Mouse (Mus musculus) megakaryocyte, embryonic 14.5 days (primary cell): ENCODE measurements around the gene Bmp4. TPM values are rescaled to one million over a fixed set of nuclear protein-coding genes. Genes with fewer than 3 reads are reported as not detected.

ENCODE experiments used
- H3K27me3 ChIP-seq: replicated peaks from 2 replicates; pipeline ENCODE3; 2012; ENCODE audit warnings: inconsistent platforms
- H3K36me3 ChIP-seq: replicated peaks from 2 replicates; pipeline ENCODE3; 2012; ENCODE audit warnings: low read length, inconsistent platforms, mixed read lengths
- H3K4me1 ChIP-seq: 2 replicates; pipeline ENCODE4 v1.6.1; 2012; ENCODE audit warnings: inconsistent platforms
- H3K4me3 ChIP-seq: replicated peaks from 2 replicates; pipeline ENCODE3; 2012; ENCODE audit warnings: moderate library complexity, mild to moderate bottlenecking, inconsistent platforms
- H3K9me3 ChIP-seq: 2 replicates; pipeline ENCODE4 v1.6.1; 2012; ENCODE audit warnings: inconsistent platforms
- FLI1 ChIP-seq: IDR thresholded peaks from 2 replicates; pipeline ENCODE4 v1.6.1; 2012; ENCODE audit warnings: low read length, inconsistent platforms, mixed read lengths
- GATA1 ChIP-seq: IDR thresholded peaks from 3 replicates; pipeline ENCODE4 v1.6.1; 2012; ENCODE audit warnings: mixed read lengths, low read length, inconsistent platforms, borderline replicate concordance
- polyA plus RNA-seq: library from polyadenylated mRNA; stranded (reverse); fragments of >175 nt; gene quantifications from 2 replicates; pipeline ENCODE4 v1.2.3, GENCODE M21; 2012; ENCODE audit warnings: low replicate concordance; ENCODE audit not compliant: insufficient read depth

Bmp4 gene
- polyA plus RNA-seq, 1 experiment = not detected

DNA sequence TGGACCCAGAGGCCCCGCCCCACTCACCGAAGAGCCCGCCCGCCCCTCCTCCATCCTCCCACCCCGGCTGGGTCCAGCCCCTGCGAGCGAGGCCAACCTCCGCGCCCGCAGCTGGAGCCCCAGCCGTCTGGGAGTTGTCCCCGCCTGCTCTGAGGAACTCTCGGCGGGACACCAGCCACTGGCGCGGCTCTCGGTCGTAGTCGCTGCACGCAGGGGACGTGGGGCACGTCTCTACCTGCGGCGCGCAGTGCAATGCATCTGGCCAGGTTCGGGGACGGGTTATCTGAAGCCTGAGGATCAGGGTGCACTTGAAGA, 3.2 kb downstream of the Bmp4 start:
- H3K4me1 ChIP-seq = peaks cover 18% of the 10 kb centered on the region; the same call in 1 of the 2 replicates
- no peaks in the 10 kb centered on the region for H3K36me3 ChIP-seq
- H3K27me3 ChIP-seq = peaks cover 81% of the 10 kb centered on the region
- TF ChIP-seq FLI1 = no peak
- TF ChIP-seq GATA1 = no peak
- H3K9me3 ChIP-seq = peaks cover 15% of the 10 kb centered on the region; the same call in 1 of the 2 replicates
- peak overlapping the region; percentile 87 for H3K4me3 ChIP-seq

DNA sequence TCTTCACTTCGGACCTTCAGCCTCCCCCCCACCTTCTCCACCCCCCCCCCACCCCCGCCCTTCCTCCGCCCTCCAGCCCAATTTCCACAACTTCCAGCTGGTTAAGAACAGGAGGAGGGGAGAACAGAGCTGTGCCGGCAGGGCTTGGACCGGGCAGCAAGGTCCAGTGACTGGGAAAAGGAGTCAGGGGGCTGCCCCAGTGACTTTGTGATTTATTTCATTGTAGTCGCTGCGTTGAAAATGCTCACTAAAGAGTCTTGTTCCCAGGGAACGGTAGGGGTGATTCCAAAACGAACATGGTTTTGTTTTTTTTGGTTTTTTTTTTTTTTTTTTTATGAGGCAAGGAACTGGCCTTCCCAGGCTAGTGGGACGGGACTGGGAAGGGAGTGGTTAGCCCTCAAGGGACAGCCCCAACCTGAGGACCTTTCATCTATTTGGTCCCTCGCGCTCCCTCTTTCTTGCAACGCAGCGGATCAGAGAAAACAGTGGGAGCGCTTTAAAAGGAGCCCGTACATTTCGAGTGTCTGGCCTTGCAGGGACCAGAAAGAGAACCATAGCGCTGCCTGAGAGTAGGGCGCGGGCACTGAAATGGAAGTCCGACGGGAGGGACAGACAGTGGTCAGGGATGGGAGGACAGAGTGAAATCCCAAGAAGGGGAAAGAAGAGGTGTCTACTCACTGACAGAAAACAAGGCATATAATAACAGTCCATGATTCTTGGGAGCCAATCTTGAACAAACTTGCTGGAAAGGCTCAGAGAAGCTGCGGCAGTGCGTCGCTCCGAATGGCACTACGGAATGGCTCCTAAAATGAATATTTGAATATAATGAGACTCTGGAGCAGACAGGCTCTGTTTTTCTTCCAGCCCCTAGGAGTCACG, 3.8 kb downstream of the Bmp4 start:
- Histone ChIP-seq H3K4me1 (peaks cover 18% of the 10 kb centered on the region; the same call in 1 of the 2 replicates), H3K27me3 (peaks cover 78% of the 10 kb centered on the region), H3K4me3 (peak overlapping the region; percentile 87), H3K36me3 (no peaks in the 10 kb centered on the region), H3K9me3 (peaks cover 15% of the 10 kb centered on the region; the same call in 1 of the 2 replicates)
- no peak for TF ChIP-seq GATA1
- TF ChIP-seq FLI1 = no peak

DNA sequence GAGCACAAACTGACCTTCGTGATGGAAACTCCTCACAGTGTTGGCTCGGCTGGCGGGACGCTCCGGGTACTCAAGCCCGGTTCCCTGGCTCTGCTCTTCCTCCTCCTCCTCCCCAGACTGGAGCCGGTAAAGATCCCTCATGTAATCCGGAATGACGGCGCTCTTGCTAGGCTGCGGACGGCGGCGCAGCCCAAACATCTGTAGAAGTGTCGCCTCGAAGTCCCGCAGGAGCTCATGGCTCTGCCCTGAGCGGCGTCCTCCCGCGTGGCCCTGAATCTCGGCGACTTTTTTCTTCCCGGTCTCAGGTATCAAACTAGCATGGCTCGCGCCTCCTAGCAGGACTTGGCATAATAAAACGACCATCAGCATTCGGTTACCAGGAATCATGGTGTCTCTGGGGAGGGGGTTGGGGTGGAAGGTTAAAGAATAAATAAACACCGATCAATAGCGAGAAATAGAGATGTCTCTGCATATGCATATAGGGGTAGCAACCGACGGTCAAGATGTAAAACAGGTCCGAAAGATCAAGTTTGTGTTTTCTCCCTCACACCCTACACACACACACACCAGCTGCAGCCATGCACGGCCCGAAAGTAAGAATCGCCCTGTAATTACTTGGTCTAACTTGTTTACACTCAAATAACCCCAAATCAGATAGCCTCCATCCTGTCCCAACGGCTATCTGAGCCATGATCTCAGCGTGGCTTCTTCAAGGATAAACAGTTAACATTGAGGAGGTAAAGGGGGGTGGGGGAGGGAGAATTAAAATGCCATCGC, 4.6 kb downstream of the Bmp4 start:
- no peaks in the 10 kb centered on the region for H3K36me3 ChIP-seq
- peaks cover 18% of the 10 kb centered on the region; the same call in 1 of the 2 replicates for H3K4me1 ChIP-seq
- TF ChIP-seq FLI1 = no peak
- TF ChIP-seq GATA1 = no peak
- peaks cover 15% of the 10 kb centered on the region; the same call in 1 of the 2 replicates for H3K9me3 ChIP-seq
- H3K27me3 ChIP-seq = peaks cover 75% of the 10 kb centered on the region
- H3K4me3 ChIP-seq = no peak overlapping the region

DNA sequence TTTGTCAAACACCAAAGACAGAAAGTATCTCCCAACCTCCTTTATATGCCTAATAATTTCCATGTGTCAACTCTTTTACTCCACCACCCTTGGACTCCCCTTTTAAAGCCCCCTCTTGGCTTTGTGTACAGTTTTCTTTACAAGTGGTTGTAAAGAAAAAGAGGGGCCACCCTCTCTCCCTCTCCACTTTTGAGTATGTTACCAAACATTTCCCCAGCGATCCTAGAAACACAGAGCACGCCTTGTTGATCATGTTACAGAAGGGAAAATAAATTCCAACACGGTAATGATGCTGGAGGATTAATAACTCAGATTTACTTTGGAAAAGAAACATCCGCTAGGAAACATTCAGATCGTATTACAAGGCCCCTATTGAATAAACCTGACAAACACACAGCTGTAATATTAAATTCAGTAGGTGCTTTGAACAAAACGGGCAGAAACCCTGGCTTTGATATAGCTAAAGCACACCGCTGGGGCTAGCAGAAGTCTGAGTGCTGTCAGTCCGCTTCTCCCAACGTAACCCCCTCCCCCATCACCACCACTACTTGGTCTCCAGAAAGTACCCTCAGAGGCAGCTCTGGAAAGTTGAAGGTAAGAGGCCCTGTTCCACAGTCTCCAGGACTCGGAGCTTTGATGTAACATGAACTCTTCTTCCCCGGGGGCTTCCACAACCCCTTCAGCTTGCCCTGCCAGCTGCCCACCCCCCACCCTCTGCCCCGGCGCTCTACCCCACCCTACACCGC, 5.3 kb downstream of the Bmp4 start:
- H3K27me3 ChIP-seq = peaks cover 68% of the 10 kb centered on the region
- TF ChIP-seq FLI1 = no peak

DNA sequence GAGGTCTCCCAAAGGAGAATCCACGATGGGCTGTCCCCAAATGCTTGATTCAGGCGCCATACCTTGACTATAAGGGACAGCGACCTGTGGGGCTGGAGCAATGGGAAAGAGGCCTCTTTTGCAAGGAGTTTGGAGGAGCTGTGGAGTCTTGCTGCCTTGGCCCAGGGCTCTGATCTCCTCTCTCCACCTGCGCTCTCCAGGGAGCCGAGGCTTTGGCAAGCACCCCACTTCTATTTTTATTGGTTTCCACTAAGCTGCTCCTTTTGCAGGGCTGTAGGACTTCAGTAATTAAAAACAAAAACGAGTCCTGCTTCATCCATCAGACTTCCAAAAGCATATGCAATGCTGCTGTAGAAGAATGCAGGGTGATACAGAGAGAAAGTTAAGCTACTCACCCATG, 9.0 kb downstream of the Bmp4 start:
- no peak for TF ChIP-seq FLI1
- no peak for TF ChIP-seq GATA1
- Histone ChIP-seq H3K4me1 (no peaks in the 10 kb centered on the region), H3K4me3 (no peak overlapping the region), H3K36me3 (no peaks in the 10 kb centered on the region), H3K27me3 (peaks cover 35% of the 10 kb centered on the region), H3K9me3 (peaks cover 9% of the 10 kb centered on the region; the same call in 1 of the 2 replicates)

More for the DNA sequence above, 5.3 kb downstream of the Bmp4 start:
- Histone ChIP-seq H3K9me3 (peaks cover 10% of the 10 kb centered on the region; the same call in 1 of the 2 replicates), H3K36me3 (no peaks in the 10 kb centered on the region), H3K4me1 (peaks cover 18% of the 10 kb centered on the region; the same call in 1 of the 2 replicates), H3K4me3 (no peak overlapping the region)

DNA sequence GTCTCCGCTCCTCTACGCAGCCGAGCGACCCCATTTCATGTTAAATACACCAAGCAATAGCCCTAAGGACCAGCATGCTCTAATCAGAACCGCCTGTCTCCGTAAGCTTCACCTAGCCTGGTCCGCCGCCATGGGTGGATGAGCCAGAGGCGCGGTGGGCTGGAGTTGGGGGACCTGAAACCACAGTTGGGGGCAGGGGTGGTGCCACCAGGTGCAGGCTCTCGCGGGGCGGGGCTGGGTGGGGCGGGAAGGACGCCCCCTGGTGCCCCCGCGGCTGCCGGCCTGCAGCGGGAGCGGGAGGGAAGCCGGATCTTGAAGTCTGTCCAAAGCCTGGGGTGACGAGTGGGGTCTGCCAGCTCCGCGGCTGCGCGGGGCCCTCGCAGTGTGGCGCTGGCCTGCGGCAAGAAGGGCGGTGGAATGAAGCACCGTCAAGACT, 10.2 kb downstream of the Bmp4 start:
- Histone ChIP-seq H3K9me3 (peaks cover 9% of the 10 kb centered on the region; the same call in 1 of the 2 replicates), H3K4me3 (no peak overlapping the region), H3K4me1 (no peaks in the 10 kb centered on the region), H3K27me3 (peaks cover 23% of the 10 kb centered on the region), H3K36me3 (no peaks in the 10 kb centered on the region)
- TF ChIP-seq GATA1 (no peak), FLI1 (no peak)

DNA sequence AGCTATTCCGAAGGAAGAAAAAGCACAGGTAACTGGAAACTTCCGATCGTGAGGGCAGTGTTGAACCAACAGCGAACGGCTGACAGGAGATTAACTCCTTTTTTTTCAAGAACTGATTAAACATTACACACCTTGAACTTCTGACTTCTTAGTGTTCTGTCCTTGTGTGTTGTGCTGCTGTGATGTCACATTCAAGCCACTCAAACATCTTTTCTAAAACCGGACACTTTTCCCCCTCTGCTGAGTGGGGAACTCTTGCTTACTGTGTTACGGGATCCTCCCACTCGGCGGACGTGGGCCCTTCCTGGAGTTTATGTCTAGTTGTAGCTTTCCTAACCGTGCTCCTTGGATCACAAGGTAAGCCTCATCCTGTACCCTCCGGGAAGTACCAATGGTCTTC, 11.2 kb downstream of the Bmp4 start, which contains the start of gene Gm15217:
Gm15217 (plus strand) TSS at position 130 of the 400 bp plus-strand sequence.
- H3K9me3 ChIP-seq = peaks cover 8% of the 10 kb centered on the region; the same call in 1 of the 2 replicates
- H3K4me3 ChIP-seq = no peak within 1 kb of the TSS
- H3K4me1 ChIP-seq = no peaks in the 10 kb centered on the region
- no peak for TF ChIP-seq FLI1
- no peak for TF ChIP-seq GATA1
- no peaks in the 10 kb centered on the region for H3K36me3 ChIP-seq
- H3K27me3 ChIP-seq = peaks cover 15% of the 10 kb centered on the region

DNA sequence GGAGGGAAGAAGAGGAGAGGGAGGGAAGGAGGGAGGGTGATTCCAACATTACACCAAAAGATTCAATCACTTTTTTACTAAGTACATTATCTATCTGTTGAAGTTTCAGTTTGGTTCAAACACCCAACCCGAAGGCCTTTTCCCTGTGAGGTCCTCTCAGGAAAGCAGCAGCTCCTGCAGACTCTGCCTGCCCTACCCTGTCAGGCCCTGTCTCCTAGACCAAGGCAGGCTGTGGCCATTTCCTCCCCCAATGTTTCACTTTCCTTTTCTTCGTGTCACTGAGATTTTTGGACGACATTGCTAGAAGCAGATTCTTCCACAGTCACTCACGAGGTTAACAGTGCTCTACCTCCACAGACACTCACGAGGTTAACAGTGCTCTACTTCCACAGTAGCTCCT, 14.7 kb downstream of the Bmp4 start:
- Histone ChIP-seq H3K4me1 (no peaks in the 10 kb centered on the region), H3K27me3 (peaks cover 3% of the 10 kb centered on the region), H3K36me3 (no peaks in the 10 kb centered on the region), H3K9me3 (peaks cover 3% of the 10 kb centered on the region; the same call in 1 of the 2 replicates), H3K4me3 (no peak overlapping the region)
- TF ChIP-seq GATA1 = no peak
- TF ChIP-seq FLI1 = no peak

DNA sequence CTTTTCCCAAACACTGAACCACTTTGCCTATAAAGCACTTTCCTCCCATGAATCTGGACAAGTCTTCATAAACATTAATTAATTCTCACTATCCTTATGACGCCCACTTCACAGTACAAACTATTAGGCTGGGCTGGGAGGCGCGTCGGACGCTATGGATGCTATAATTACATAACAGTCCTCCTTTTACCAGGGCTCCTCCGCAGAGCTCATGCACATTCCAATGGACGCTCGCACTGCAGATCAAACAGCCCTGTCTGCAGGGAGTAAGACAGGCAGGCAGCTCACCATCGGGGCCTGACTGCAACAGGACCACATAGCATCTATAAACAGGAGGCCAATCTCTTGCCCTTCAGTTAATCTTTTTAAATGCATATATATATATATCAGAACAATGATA, 18.0 kb downstream of the Bmp4 start:
- H3K4me1 ChIP-seq = no peaks in the 10 kb centered on the region
- H3K9me3 ChIP-seq = no peaks in the 10 kb centered on the region
- TF ChIP-seq FLI1 = no peak
- TF ChIP-seq GATA1 = no peak
- no peaks in the 10 kb centered on the region for H3K27me3 ChIP-seq
- H3K4me3 ChIP-seq = no peak overlapping the region
- H3K36me3 ChIP-seq = no peaks in the 10 kb centered on the region
